Mouse (Mus musculus): ENCODE results near the gene Castor1.

The Castor1 gene

GRCm38 (mm10) chr11:4262847-4263246, 44.8 kb downstream of the Castor1 start:
- DNase-seq (ENCODE audit: low spot score in 2 of 2), result no peak

- DNase-seq (ENCODE audit: low spot score in 2 of 2), result no peak
Measured at GRCm38 (mm10) chr11:4263296-4263695, 45.3 kb downstream of the Castor1 start.

GRCm38 (mm10) chr11:4264066-4264465, 46.0 kb downstream of the Castor1 start:
- no peak for DNase-seq (ENCODE audit: low spot score in 2 of 2)

- no peak for DNase-seq (ENCODE audit: low spot score in 2 of 2)
Measured at GRCm38 (mm10) chr11:4266271-4267201, 48.5 kb downstream of the Castor1 start.

GRCm38 (mm10) chr11:4267202-4267578, 49.2 kb downstream of the Castor1 start:
- DNase-seq (ENCODE audit: low spot score in 2 of 2), result no peak

GRCm38 (mm10) chr11:4268500-4268899, 50.5 kb downstream of the Castor1 start:
- no peak for DNase-seq (ENCODE audit: low spot score in 2 of 2)

GRCm38 (mm10) chr11:4270744-4271459, 52.9 kb downstream of the Castor1 start:
- no peak for DNase-seq (ENCODE audit: low spot score in 2 of 2)

- no peak for DNase-seq (ENCODE audit: low spot score in 2 of 2)
Measured at GRCm38 (mm10) chr11:4271544-4271943, 53.5 kb downstream of the Castor1 start.
